Mouse (Mus musculus): Measurements from ENCODE around the gene Ttbk2. TPM values are rescaled to one million over a fixed set of nuclear protein-coding genes. Genes with fewer than 3 reads are reported as not detected.
A peak's percentile ranks its signal among the peaks of the same experiment; 100 is the strongest.

The Ttbk2 gene
- polyA plus RNA-seq (2012; rRNA removed): 20.5 and 21.3 TPM in 2 replicates

- Histone ChIP-seq H3K4me1 (ENCODE audit: control insufficient read depth, insufficient read depth, low read length) (no peaks in the 10 kb centered on the region; the same call in 1 of the 2 replicates), H3K4me3 (ENCODE audit: insufficient read depth, low read length) (peak within 1 kb of the TSS; percentile 60), H3K27ac (ENCODE audit: insufficient read depth, low read length) (peak within 1 kb of the TSS; percentile 6; the same call in 1 of the 2 replicates)
- no peak for TF ChIP-seq CTCF (IDR thresholded peaks at IDR 0.05; ENCODE audit: extremely low read depth, insufficient read depth, low read length)
- TF ChIP-seq POLR2A (IDR thresholded peaks at IDR 0.05; ENCODE audit: extremely low read depth, insufficient read depth, low read length): peak; percentile 80
These were observed at the start of gene Ttbk2 for GRCm38 (mm10) chr2:120850424-120851082. TSS of gene Ttbk2 (minus strand) at chr2:120850604.

GRCm38 (mm10) chr2:120896361-120896760 is 46.0 kb upstream of the Ttbk2 start:
- H3K4me3 ChIP-seq (ENCODE audit: insufficient read depth, low read length): no peak overlapping the region
- no peak overlapping the region for H3K27ac ChIP-seq (ENCODE audit: insufficient read depth, low read length)
- no peaks in the 10 kb centered on the region for H3K4me1 ChIP-seq (ENCODE audit: control insufficient read depth, insufficient read depth, low read length)
- no peak for TF ChIP-seq CTCF (IDR thresholded peaks at IDR 0.05; ENCODE audit: extremely low read depth, insufficient read depth, low read length)
- no peak for TF ChIP-seq POLR2A (IDR thresholded peaks at IDR 0.05; ENCODE audit: extremely low read depth, insufficient read depth, low read length)

- no peak overlapping the region for H3K27ac ChIP-seq (ENCODE audit: insufficient read depth, low read length)
- no peaks in the 10 kb centered on the region for H3K4me1 ChIP-seq (ENCODE audit: control insufficient read depth, insufficient read depth, low read length)
- H3K4me3 ChIP-seq (ENCODE audit: insufficient read depth, low read length): no peak overlapping the region
- TF ChIP-seq POLR2A (IDR thresholded peaks at IDR 0.05; ENCODE audit: extremely low read depth, insufficient read depth, low read length) (no peak), CTCF (IDR thresholded peaks at IDR 0.05; ENCODE audit: extremely low read depth, insufficient read depth, low read length) (no peak)
These were observed 37.2 kb upstream of the Ttbk2 start for GRCm38 (mm10) chr2:120887601-120888000.

GRCm38 (mm10) chr2:120873192-120873591 is 22.8 kb upstream of the Ttbk2 start:
- Histone ChIP-seq H3K27ac (ENCODE audit: insufficient read depth, low read length) (0 out of 2 replicates have a peak overlapping the region, but pooled peaks have one; percentile 12), H3K4me3 (ENCODE audit: insufficient read depth, low read length) (no peak overlapping the region), H3K4me1 (ENCODE audit: control insufficient read depth, insufficient read depth, low read length) (peaks cover 11% of the 10 kb centered on the region)
- TF ChIP-seq POLR2A (IDR thresholded peaks at IDR 0.05; ENCODE audit: extremely low read depth, insufficient read depth, low read length) (no peak), CTCF (IDR thresholded peaks at IDR 0.05; ENCODE audit: extremely low read depth, insufficient read depth, low read length) (no peak)

GRCm38 (mm10) chr2:120871447-120872336 is 21.3 kb upstream of the Ttbk2 start:
- H3K27ac ChIP-seq (ENCODE audit: insufficient read depth, low read length): no peak overlapping the region

GRCm38 (mm10) chr2:120867336-120867735 is 16.9 kb upstream of the Ttbk2 start:
- no peak overlapping the region for H3K27ac ChIP-seq (ENCODE audit: insufficient read depth, low read length)
- peaks cover 6% of the 10 kb centered on the region for H3K4me1 ChIP-seq (ENCODE audit: control insufficient read depth, insufficient read depth, low read length)
- no peak for TF ChIP-seq CTCF (IDR thresholded peaks at IDR 0.05; ENCODE audit: extremely low read depth, insufficient read depth, low read length)
- TF ChIP-seq POLR2A (IDR thresholded peaks at IDR 0.05; ENCODE audit: extremely low read depth, insufficient read depth, low read length): no peak
- H3K4me3 ChIP-seq (ENCODE audit: insufficient read depth, low read length): no peak overlapping the region

More at GRCm38 (mm10) chr2:120871447-120872336, 21.3 kb upstream of the Ttbk2 start:
- Histone ChIP-seq H3K4me3 (ENCODE audit: insufficient read depth, low read length) (no peak overlapping the region), H3K4me1 (ENCODE audit: control insufficient read depth, insufficient read depth, low read length) (peaks cover 11% of the 10 kb centered on the region)
- no peak for TF ChIP-seq POLR2A (IDR thresholded peaks at IDR 0.05; ENCODE audit: extremely low read depth, insufficient read depth, low read length)
- TF ChIP-seq CTCF (IDR thresholded peaks at IDR 0.05; ENCODE audit: extremely low read depth, insufficient read depth, low read length): no peak

- Histone ChIP-seq H3K27ac (ENCODE audit: insufficient read depth, low read length) (no peak overlapping the region), H3K4me3 (ENCODE audit: insufficient read depth, low read length) (no peak overlapping the region), H3K4me1 (ENCODE audit: control insufficient read depth, insufficient read depth, low read length) (peaks cover 3% of the 10 kb centered on the region; the same call in 1 of the 2 replicates)
- TF ChIP-seq CTCF (IDR thresholded peaks at IDR 0.05; ENCODE audit: extremely low read depth, insufficient read depth, low read length) (peak; percentile 59), POLR2A (IDR thresholded peaks at IDR 0.05; ENCODE audit: extremely low read depth, insufficient read depth, low read length) (no peak)
These were observed 16.2 kb upstream of the Ttbk2 start for GRCm38 (mm10) chr2:120866561-120866960.

GRCm38 (mm10) chr2:120863389-120863788 is 13.0 kb upstream of the Ttbk2 start:
- Histone ChIP-seq H3K4me3 (ENCODE audit: insufficient read depth, low read length) (no peak overlapping the region), H3K27ac (ENCODE audit: insufficient read depth, low read length) (no peak overlapping the region), H3K4me1 (ENCODE audit: control insufficient read depth, insufficient read depth, low read length) (peaks cover 1% of the 10 kb centered on the region; the same call in 1 of the 2 replicates)
- no peak for TF ChIP-seq CTCF (IDR thresholded peaks at IDR 0.05; ENCODE audit: extremely low read depth, insufficient read depth, low read length)
- TF ChIP-seq POLR2A (IDR thresholded peaks at IDR 0.05; ENCODE audit: extremely low read depth, insufficient read depth, low read length): no peak

GRCm38 (mm10) chr2:120860699-120861098 is 10.3 kb upstream of the Ttbk2 start:
- Histone ChIP-seq H3K4me3 (ENCODE audit: insufficient read depth, low read length) (no peak overlapping the region), H3K4me1 (ENCODE audit: control insufficient read depth, insufficient read depth, low read length) (peaks cover 1% of the 10 kb centered on the region; the same call in 1 of the 2 replicates)
- TF ChIP-seq POLR2A (IDR thresholded peaks at IDR 0.05; ENCODE audit: extremely low read depth, insufficient read depth, low read length): no peak
- no peak for TF ChIP-seq CTCF (IDR thresholded peaks at IDR 0.05; ENCODE audit: extremely low read depth, insufficient read depth, low read length)

More at GRCm38 (mm10) chr2:120860699-120861098, 10.3 kb upstream of the Ttbk2 start:
- H3K27ac ChIP-seq (ENCODE audit: insufficient read depth, low read length): no peak overlapping the region

All from cortical plate, adult 2 months (tissue).